ENCODE assay signal across 32 mouse cellular contexts in genomic region chr8:120719586-120720236, GRCm38 (mm10). TPM values are rescaled to one million over a fixed set of nuclear protein-coding genes. Genes with fewer than 3 reads are reported as not detected.
A peak's percentile ranks its signal among the peaks of the same experiment; 100 is the strongest.
DNase-seq lines count a peak whose midpoint lies in the region; ATAC-seq and TF ChIP-seq lines count a peak whose summit lies in the region.
"Had no signal": no experiment of that assay in that cellular context is flagged by ENCODE, and none has a peak within 500 bp of the region (broad histone marks: within the 10 kb centered on the region; RNA-seq: fewer than 3 reads in every experiment).

No protein-coding gene starts in this region.

- no peak overlapping the region for H3K4me3 ChIP-seq in intestine, embryonic 16.5 days (ENCODE audit: low read length)
- H3K4me3 ChIP-seq in intestine, embryonic 15.5 days (replicated peaks), result no peak overlapping the region
- H3K4me3 ChIP-seq in bone marrow macrophage, adult 2 months (ENCODE audit: insufficient read depth, low read length), result peak overlapping the region; percentile 23
- H3K4me3 ChIP-seq in macrophage (ENCODE audit: inconsistent target), result no peak overlapping the region
- no peak overlapping the region for H3K4me3 ChIP-seq in kidney, embryonic 14.5 days (ENCODE audit: low read length)
- H3K4me3 ChIP-seq: forebrain, embryonic 13.5 days; hindbrain, embryonic 10.5 days; hindbrain, embryonic 15.5 days; limb, embryonic 12.5 days; myocyte; neural tube, embryonic 12.5 days had no signal

- H3K27ac ChIP-seq in intestine, embryonic 16.5 days (ENCODE audit: low read length), result no peak overlapping the region
- no peak overlapping the region for H3K27ac ChIP-seq in intestine, embryonic 15.5 days
- peak overlapping the region; percentile 83 for H3K27ac ChIP-seq in bone marrow macrophage, adult 2 months (ENCODE audit: insufficient read depth, low read depth, low read length)
- H3K27ac ChIP-seq in macrophage, result peak overlapping the region; percentile 89
- no peak overlapping the region for H3K27ac ChIP-seq in kidney, embryonic 14.5 days (ENCODE audit: low read depth, low read length)
- H3K27ac ChIP-seq: forebrain, embryonic 13.5 days; hindbrain, embryonic 10.5 days; hindbrain, embryonic 15.5 days; limb, embryonic 12.5 days; neural tube, embryonic 12.5 days; stomach, postnatal 0 days had no signal

- ATAC-seq in intestine, embryonic 16.5 days, result no peak
- no peak for ATAC-seq in intestine, embryonic 15.5 days
- ATAC-seq in kidney, embryonic 14.5 days (ENCODE audit: low FRiP score, low TSS enrichment), result no peak
- ATAC-seq: activated CD4-positive, CD25-positive, alpha-beta regulatory T cell, adult 4 months; CD4-positive, CD25-positive, alpha-beta regulatory T cell, adult 4 months; forebrain, embryonic 13.5 days; inflammation-experienced regulatory T-cells, adult 6 months; midbrain, embryonic 16.5 days had no signal

- DNase-seq in cerebellum, postnatal 4 days (ENCODE audit: low spot score in 2 of 2), result no peak
- DNase-seq in cerebellum, adult 9-10 months, result no peak
- DNase-seq: adrenal gland, adult 2 months; cerebellum, adult 11-12 months; cerebellum, postnatal 14 days; gastrocnemius, postnatal 14 days; heart, adult 18-20 months; heart, postnatal 14 days; kidney, adult 9 months; kidney, postnatal 25 days; lung, postnatal 36 days; right cerebral cortex, adult 18-20 months; spleen, adult 18-20 months; thymus, adult 2 months; thymus, postnatal 36 days had no signal

- peaks cover 14% of the 10 kb centered on the region; the same call in 1 of the 2 replicates for H3K4me1 ChIP-seq in intestine, embryonic 16.5 days (ENCODE audit: control insufficient read depth, insufficient read depth, low read length)
- H3K4me1 ChIP-seq in intestine, embryonic 15.5 days (replicated peaks), result peaks cover 6% of the 10 kb centered on the region; the same call in 1 of the 2 replicates
- H3K4me1 ChIP-seq in bone marrow macrophage, adult 2 months (ENCODE audit: control insufficient read depth, insufficient read depth, low read length), result peaks cover 35% of the 10 kb centered on the region
- H3K4me1 ChIP-seq in kidney, embryonic 14.5 days (ENCODE audit: control insufficient read depth, insufficient read depth, low read length), result 0 out of 2 replicates have a peak, but pooled peaks cover 2% of the 10 kb centered on the region
- H3K4me1 ChIP-seq: forebrain, embryonic 13.5 days; hindbrain, embryonic 15.5 days; limb, embryonic 12.5 days; neural tube, embryonic 12.5 days had no signal

- H3K9ac ChIP-seq in intestine, embryonic 16.5 days (ENCODE audit: low read depth, low read length), result 0 out of 2 replicates have a peak overlapping the region, but pooled peaks have one; percentile 37
- H3K9ac ChIP-seq in intestine, embryonic 15.5 days, result no peak overlapping the region
- no peak overlapping the region for H3K9ac ChIP-seq in kidney, embryonic 14.5 days (ENCODE audit: low read depth, low read length)
- H3K9ac ChIP-seq: forebrain, embryonic 13.5 days; hindbrain, embryonic 15.5 days; limb, embryonic 12.5 days; neural tube, embryonic 12.5 days had no signal

- no peak overlapping the region for H3K4me2 ChIP-seq in intestine, embryonic 16.5 days (ENCODE audit: low read depth, low read length)
- no peak overlapping the region for H3K4me2 ChIP-seq in intestine, embryonic 15.5 days (replicated peaks)
- no peak overlapping the region for H3K4me2 ChIP-seq in kidney, embryonic 14.5 days (replicated peaks; ENCODE audit: low read depth, low read length)
- H3K4me2 ChIP-seq: forebrain, embryonic 13.5 days; hindbrain, embryonic 15.5 days; limb, embryonic 12.5 days; neural tube, embryonic 12.5 days had no signal

- H3K79me2 ChIP-seq in macrophage (ENCODE audit: inconsistent target), result no peaks in the 10 kb centered on the region

- 0 out of 2 replicates have a peak, but pooled peaks cover 4% of the 10 kb centered on the region for H3K9me3 ChIP-seq in intestine, embryonic 16.5 days (ENCODE audit: control insufficient read depth, low read length)
- no peaks in the 10 kb centered on the region for H3K9me3 ChIP-seq in intestine, embryonic 15.5 days
- H3K9me3 ChIP-seq in kidney, embryonic 14.5 days (ENCODE audit: control insufficient read depth, low read length), result no peaks in the 10 kb centered on the region; the same call in 1 of the 2 replicates
- H3K9me3 ChIP-seq: hindbrain, embryonic 15.5 days; neural tube, embryonic 12.5 days had no signal

- TF ChIP-seq CTCF in bone marrow macrophage, adult 2 months (IDR thresholded peaks at IDR 0.05; ENCODE audit: low read depth, low read length), result no peak

- TF ChIP-seq POLR2A in bone marrow macrophage, adult 2 months (IDR thresholded peaks at IDR 0.05; ENCODE audit: borderline replicate concordance, low read depth, low read length), result no peak

- no peaks in the 10 kb centered on the region for H3K36me3 ChIP-seq in intestine, embryonic 16.5 days (ENCODE audit: control insufficient read depth, insufficient read depth, low read length)
- H3K36me3 ChIP-seq in intestine, embryonic 15.5 days, result no peaks in the 10 kb centered on the region
- no peaks in the 10 kb centered on the region for H3K36me3 ChIP-seq in macrophage (ENCODE audit: inconsistent target)
- H3K36me3 ChIP-seq in kidney, embryonic 14.5 days (ENCODE audit: control insufficient read depth, insufficient read depth, low read length), result no peaks in the 10 kb centered on the region
- H3K36me3 ChIP-seq: hindbrain, embryonic 10.5 days; hindbrain, embryonic 15.5 days; limb, embryonic 12.5 days; neural tube, embryonic 12.5 days had no signal

- WGBS in intestine, embryonic 16.5 days, result 64% methylated on average over 19 of the region's 19 CpGs
- WGBS in intestine, embryonic 15.5 days, result 61% methylated on average over 19 of the region's 19 CpGs
- 25% methylated on average over 18 of the region's 19 CpGs for WGBS in macrophage (ENCODE audit: missing documents)
- WGBS in kidney, embryonic 14.5 days, result 46% methylated on average over 19 of the region's 19 CpGs

- no peaks in the 10 kb centered on the region for H3K27me3 ChIP-seq in intestine, embryonic 16.5 days (replicated peaks; ENCODE audit: control insufficient read depth, insufficient read depth, low read length)
- no peaks in the 10 kb centered on the region for H3K27me3 ChIP-seq in intestine, embryonic 15.5 days (replicated peaks)
- no peaks in the 10 kb centered on the region for H3K27me3 ChIP-seq in kidney, embryonic 14.5 days (ENCODE audit: control insufficient read depth, insufficient read depth, low read length)
- H3K27me3 ChIP-seq: forebrain, embryonic 13.5 days; hindbrain, embryonic 15.5 days; neural tube, embryonic 12.5 days had no signal

RNA-seq across cellular contexts. Expression of gene Irf8, which starts 16.4 kb away (rescaled TPM):
- 55.5 and 55.6 TPM in 2 replicates for polyA plus RNA-seq in intestine, embryonic 16.5 days (2015; fragmentation: Nextera tagmentation; extraction: Ambion mirVana)
- 41.9 and 46.6 TPM in 2 replicates for polyA plus RNA-seq in intestine, embryonic 15.5 days (2015; fragmentation: Nextera tagmentation; extraction: Ambion mirVana)
- polyA plus RNA-seq in bone marrow macrophage, adult 2 months (2012; ENCODE audit: insufficient read depth, insufficient read length, missing spikeins), result 157 and 163 TPM in 2 replicates
- 1,000 to 10,000 TPM in 1 of 26 experiments, 100 to 1,000 TPM in 20, 10 to 100 TPM in 5; 46.2 to 1,418 (median 239) TPM for total RNA-seq in macrophage (2018; cell fraction: chromatin; rRNA removed)
- 100 to 1,000 TPM in 24 of 26 experiments, 10 to 100 TPM in 2; 97.5 to 257 (median 185) TPM for total RNA-seq in macrophage (2018; cell fraction: cytosol; rRNA removed)
- total RNA-seq in macrophage (2018; cell fraction: nucleus; rRNA removed), result 1,000 to 10,000 TPM in 1 of 26 experiments, 100 to 1,000 TPM in 19, 10 to 100 TPM in 6; 76.1 to 1,152 (median 159) TPM
- polyA plus RNA-seq in macrophage (2018), result 116 to 212 TPM (median 193 TPM) in 3 replicates
- polyA plus RNA-seq in kidney, embryonic 14.5 days (2014; fragmentation: Nextera tagmentation; extraction: Ambion mirVana), result 5.6 and 5.7 TPM in 2 replicates
- polyA plus RNA-seq: myocyte had no signal

RNA-seq across cellular contexts. Expression of gene Emc8, which starts 51.3 kb away (rescaled TPM):
- polyA plus RNA-seq in intestine, embryonic 16.5 days (2015; fragmentation: Nextera tagmentation; extraction: Ambion mirVana), result 214 and 235 TPM in 2 replicates
- 235 and 246 TPM in 2 replicates for polyA plus RNA-seq in intestine, embryonic 15.5 days (2015; fragmentation: Nextera tagmentation; extraction: Ambion mirVana)
- polyA plus RNA-seq in bone marrow macrophage, adult 2 months (2012; ENCODE audit: insufficient read depth, insufficient read length, missing spikeins), result 56.5 and 61.3 TPM in 2 replicates
- 10 to 100 TPM in 17 of 26 experiments, 1 to 10 TPM in 9; 4.1 to 37.4 (median 12.2) TPM for total RNA-seq in macrophage (2018; cell fraction: chromatin; rRNA removed)
- 10 to 100 TPM; 27.5 to 49.4 (median 37.6) TPM for total RNA-seq in macrophage (2018; cell fraction: cytosol; rRNA removed)
- 10 to 100 TPM in 16 of 26 experiments, 1 to 10 TPM in 10; 5.8 to 26.6 (median 11.3) TPM for total RNA-seq in macrophage (2018; cell fraction: nucleus; rRNA removed)
- 30.6 to 41.0 TPM (median 40.7 TPM) in 3 replicates for polyA plus RNA-seq in macrophage (2018)
- 297 and 328 TPM in 2 replicates for polyA plus RNA-seq in kidney, embryonic 14.5 days (2014; fragmentation: Nextera tagmentation; extraction: Ambion mirVana)

RNA-seq across cellular contexts. Expression of gene Cox4i1, which starts 51.7 kb away (rescaled TPM):
- 1,710 and 1,737 TPM in 2 replicates for polyA plus RNA-seq in intestine, embryonic 16.5 days (2015; fragmentation: Nextera tagmentation; extraction: Ambion mirVana)
- 1,472 and 1,529 TPM in 2 replicates for polyA plus RNA-seq in intestine, embryonic 15.5 days (2015; fragmentation: Nextera tagmentation; extraction: Ambion mirVana)
- 607 and 651 TPM in 2 replicates for polyA plus RNA-seq in bone marrow macrophage, adult 2 months (2012; ENCODE audit: insufficient read depth, insufficient read length, missing spikeins)
- total RNA-seq in macrophage (2018; cell fraction: chromatin; rRNA removed), result 100 to 1,000 TPM in 5 of 26 experiments, 10 to 100 TPM in 21; 43.1 to 125 (median 79.7) TPM
- 1,000 to 10,000 TPM in 1 of 26 experiments, 100 to 1,000 TPM in 25; 586 to 1,058 (median 761) TPM for total RNA-seq in macrophage (2018; cell fraction: cytosol; rRNA removed)
- total RNA-seq in macrophage (2018; cell fraction: nucleus; rRNA removed), result 100 to 1,000 TPM; 140 to 293 (median 184) TPM
- polyA plus RNA-seq in macrophage (2018), result 521 to 775 TPM (median 707 TPM) in 3 replicates
- polyA plus RNA-seq in kidney, embryonic 14.5 days (2014; fragmentation: Nextera tagmentation; extraction: Ambion mirVana), result 968 and 1,059 TPM in 2 replicates

RNA-seq across cellular contexts. Expression of gene Gm27021, which starts 51.8 kb away (rescaled TPM):
- 1.5 TPM in 2 replicates for polyA plus RNA-seq in intestine, embryonic 16.5 days (2015; fragmentation: Nextera tagmentation; extraction: Ambion mirVana)
- 2.0 and 2.2 TPM in 2 replicates for polyA plus RNA-seq in intestine, embryonic 15.5 days (2015; fragmentation: Nextera tagmentation; extraction: Ambion mirVana)
- not detected in 2 replicates for polyA plus RNA-seq in bone marrow macrophage, adult 2 months (2012; ENCODE audit: insufficient read depth, insufficient read length, missing spikeins)
- not detected for total RNA-seq in macrophage (2018; cell fraction: chromatin; rRNA removed)
- 1 to 10 TPM in 7 of 26 experiments, under 1 TPM in 15, not detected in 4; 0.18 to 1.7 (median 0.68) TPM for total RNA-seq in macrophage (2018; cell fraction: cytosol; rRNA removed)
- total RNA-seq in macrophage (2018; cell fraction: nucleus; rRNA removed), result 1 to 10 TPM in 1 of 26 experiments, under 1 TPM in 1, not detected in 24; 0.89 to 1.1 TPM
- 0.76 to 0.96 TPM in 2 of 3 replicates, not detected in the other for polyA plus RNA-seq in macrophage (2018)
- 3.6 and 3.7 TPM in 2 replicates for polyA plus RNA-seq in kidney, embryonic 14.5 days (2014; fragmentation: Nextera tagmentation; extraction: Ambion mirVana)
- total RNA-seq: adrenal gland, adult 2 months; gastrocnemius, postnatal 14 days; heart, adult 18-20 months; heart, postnatal 14 days; liver, adult 2 months had no signal
- polyA plus RNA-seq: activated CD4-positive, CD25-positive, alpha-beta regulatory T cell, adult 4 months; CD4-positive, CD25-positive, alpha-beta regulatory T cell, adult 4 months; liver, adult 2 months had no signal

Comparison
In these comparisons a context has a peak if more than half of its experiments do, and no peak if none do; other contexts are left out.
1. H3K27ac ChIP-seq: peak in bone marrow macrophage, adult 2 months (single experiment) and macrophage (single experiment); none in intestine, embryonic 16.5 days (single experiment), intestine, embryonic 15.5 days (single experiment) and kidney, embryonic 14.5 days (single experiment).